Comparison of ENCODE assay signal across 10 mouse cellular contexts in the genomic region with DNA sequence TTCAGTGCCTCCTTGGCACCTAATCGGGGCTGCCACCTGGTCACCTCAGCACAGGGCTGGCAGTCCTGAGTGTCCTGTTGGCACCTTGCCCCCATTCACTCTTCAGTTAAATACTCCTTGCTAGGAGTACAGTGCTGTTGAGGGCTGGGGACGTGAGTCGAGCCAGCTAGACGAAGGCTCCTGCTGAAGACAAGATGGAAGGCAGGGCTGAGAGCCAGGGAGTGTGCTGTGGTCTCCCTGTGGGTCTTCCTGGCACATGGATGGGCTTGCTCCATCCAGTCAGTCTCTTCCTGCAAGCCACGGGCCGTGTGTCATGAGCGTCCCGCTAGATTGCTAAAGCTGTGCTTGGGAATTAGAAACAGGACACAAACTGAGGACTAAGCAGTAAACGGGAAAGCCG. TPM values are rescaled to one million over a fixed set of nuclear protein-coding genes. Genes with fewer than 3 reads are reported as not detected.
DNase-seq lines count a peak whose midpoint lies in the region; ATAC-seq and TF ChIP-seq lines count a peak whose summit lies in the region.
"Had no signal": no experiment of that assay in that cellular context is flagged by ENCODE, and none has a peak within 500 bp of the region (broad histone marks: within the 10 kb centered on the region; RNA-seq: fewer than 3 reads in every experiment).

No protein-coding gene starts in this region.

- H3K27ac ChIP-seq in kidney, adult 2 months (ENCODE audit: insufficient read depth, low read depth, low read length) = no peak overlapping the region
- peak overlapping the region; percentile 45 for H3K27ac ChIP-seq in lung, embryonic 16.5 days (ENCODE audit: low read length)
- H3K27ac ChIP-seq: embryonic facial prominence, embryonic 12.5 days; midbrain, embryonic 12.5 days had no signal

- peaks cover 3% of the 10 kb centered on the region for H3K4me1 ChIP-seq in kidney, adult 2 months (ENCODE audit: control insufficient read depth, insufficient read depth, low read length)
- peaks cover 12% of the 10 kb centered on the region for H3K4me1 ChIP-seq in lung, embryonic 16.5 days (replicated peaks; ENCODE audit: control insufficient read depth, insufficient read depth, low read length)

- TF ChIP-seq POLR2A in kidney, adult 2 months (IDR thresholded peaks at IDR 0.05; ENCODE audit: low read depth, low read length) = no peak

- no peak overlapping the region for H3K9ac ChIP-seq in lung, embryonic 16.5 days (ENCODE audit: low read length)
- H3K9ac ChIP-seq: embryonic facial prominence, embryonic 12.5 days; midbrain, embryonic 12.5 days had no signal

- WGBS in kidney, adult 2 months = 56% methylated on average over 10 of the region's 10 CpGs
- 60% methylated on average over 10 of the region's 10 CpGs for WGBS in lung, embryonic 16.5 days

- peak; percentile 42 for ATAC-seq in lung, embryonic 16.5 days (ENCODE audit: low read depth)

- no peaks in the 10 kb centered on the region for H3K27me3 ChIP-seq in kidney, adult 2 months (replicated peaks; ENCODE audit: control insufficient read depth, insufficient read depth, low read length)
- H3K27me3 ChIP-seq in lung, embryonic 16.5 days (ENCODE audit: control insufficient read depth, insufficient read depth, low read depth, low read length) = no peaks in the 10 kb centered on the region
- H3K27me3 ChIP-seq: embryonic facial prominence, embryonic 12.5 days had no signal

- H3K9me3 ChIP-seq in lung, embryonic 16.5 days (ENCODE audit: control insufficient read depth, low read length) = no peaks in the 10 kb centered on the region
- H3K9me3 ChIP-seq: embryonic facial prominence, embryonic 12.5 days; midbrain, embryonic 12.5 days had no signal

- H3K4me3 ChIP-seq in kidney, adult 2 months (ENCODE audit: insufficient read depth, low read depth, low read length) = no peak overlapping the region
- no peak overlapping the region for H3K4me3 ChIP-seq in lung, embryonic 16.5 days (ENCODE audit: low read length)
- H3K4me3 ChIP-seq: embryonic facial prominence, embryonic 12.5 days; midbrain, embryonic 12.5 days had no signal

- H3K36me3 ChIP-seq in kidney, adult 2 months (ENCODE audit: control insufficient read depth, insufficient read depth, low read length) = no peaks in the 10 kb centered on the region
- H3K36me3 ChIP-seq in lung, embryonic 16.5 days (ENCODE audit: control insufficient read depth, insufficient read depth, low read length) = no peaks in the 10 kb centered on the region
- H3K36me3 ChIP-seq: embryonic facial prominence, embryonic 12.5 days; midbrain, embryonic 12.5 days had no signal

- DNase-seq in kidney, adult 2 months = peak; percentile 27
- DNase-seq in kidney, adult 18-20 months = no peak
- DNase-seq in cerebellum, adult 11 months = peak; percentile 81
- peak; percentile 82 to 86 for DNase-seq in cerebellum, postnatal 36 days
- DNase-seq in thymus, postnatal 4 days = no peak
- no peak for DNase-seq in adrenal gland, postnatal 25 days
- DNase-seq in adrenal gland, adult 8-10 months = no peak

- no peak overlapping the region for H3K4me2 ChIP-seq in lung, embryonic 16.5 days (ENCODE audit: low read depth, low read length)
- H3K4me2 ChIP-seq: midbrain, embryonic 12.5 days had no signal

- no peak for TF ChIP-seq CTCF in kidney, adult 2 months (conservative IDR thresholded peaks at IDR 0.05; ENCODE audit: insufficient read depth, insufficient read length, low read depth, low read length)

RNA-seq across cellular contexts. Expression of gene Gm10309, which starts 30.1 kb away (rescaled TPM):
- 0.08 and 0.13 TPM in 2 replicates for polyA plus RNA-seq in kidney, adult 2 months (2012; rRNA removed)
- polyA plus RNA-seq in lung, embryonic 16.5 days (2015; fragmentation: Nextera tagmentation; extraction: Ambion mirVana) = 0.54 and 0.55 TPM in 2 replicates
- total RNA-seq in adrenal gland, postnatal 25 days (2021) = not detected in 2 replicates
- total RNA-seq in adrenal gland, adult 8-10 months (2022) = under 1 TPM in 1 of 4 experiments, not detected in 3; 0.28 TPM

Comparison
In these comparisons a context has a peak if more than half of its experiments do, and no peak if none do; other contexts are left out.
1. DNase-seq: peak in kidney, adult 2 months (single experiment), cerebellum, adult 11 months (single experiment) and cerebellum, postnatal 36 days (2 of 2); none in kidney, adult 18-20 months (single experiment), thymus, postnatal 4 days (single experiment), adrenal gland, postnatal 25 days (single experiment) and adrenal gland, adult 8-10 months (single experiment).